Mouse (Mus musculus): ENCODE data around the gene Zbtb16.

Zbtb16 gene

GRCm38 (mm10) chr9:48671841-48672240, 164.2 kb downstream of the Zbtb16 start:
- no peaks in the 10 kb centered on the region for H3K36me3 ChIP-seq (ENCODE audit: insufficient read depth, low read length)
- peaks cover 42% of the 10 kb centered on the region for H3K27me3 ChIP-seq (ENCODE audit: insufficient read depth, low read length)
- TF ChIP-seq POU5F1 (IDR thresholded peaks at IDR 0.05; ENCODE audit: borderline replicate concordance, low read length) (no peak), NANOG (IDR thresholded peaks at IDR 0.05; ENCODE audit: borderline replicate concordance, low read length) (no peak), CTCF (conservative IDR thresholded peaks at IDR 0.05; ENCODE audit: low read length) (no peak)
- no peak overlapping the region for H3K4me3 ChIP-seq (replicated peaks; ENCODE audit: low read length)
- peaks cover 7% of the 10 kb centered on the region for H3K9me3 ChIP-seq (ENCODE audit: low read length)
- H3K4me1 ChIP-seq (replicated peaks; ENCODE audit: low read depth, low read length) = no peaks in the 10 kb centered on the region

GRCm38 (mm10) chr9:48670156-48670555, 165.9 kb downstream of the Zbtb16 start:
- peaks cover 38% of the 10 kb centered on the region for H3K27me3 ChIP-seq (ENCODE audit: insufficient read depth, low read length)
- H3K36me3 ChIP-seq (ENCODE audit: insufficient read depth, low read length) = no peaks in the 10 kb centered on the region
- no peak for TF ChIP-seq POU5F1 (IDR thresholded peaks at IDR 0.05; ENCODE audit: borderline replicate concordance, low read length)
- no peak for TF ChIP-seq NANOG (IDR thresholded peaks at IDR 0.05; ENCODE audit: borderline replicate concordance, low read length)
- TF ChIP-seq CTCF (conservative IDR thresholded peaks at IDR 0.05; ENCODE audit: low read length) = no peak
- no peak overlapping the region for H3K4me3 ChIP-seq (replicated peaks; ENCODE audit: low read length)
- peaks cover 7% of the 10 kb centered on the region for H3K9me3 ChIP-seq (ENCODE audit: low read length)
- no peaks in the 10 kb centered on the region for H3K4me1 ChIP-seq (replicated peaks; ENCODE audit: low read depth, low read length)

- TF ChIP-seq POU5F1 (IDR thresholded peaks at IDR 0.05; ENCODE audit: borderline replicate concordance, low read length) (no peak), NANOG (IDR thresholded peaks at IDR 0.05; ENCODE audit: borderline replicate concordance, low read length) (no peak), CTCF (conservative IDR thresholded peaks at IDR 0.05; ENCODE audit: low read length) (no peak)
- no peaks in the 10 kb centered on the region for H3K36me3 ChIP-seq (ENCODE audit: insufficient read depth, low read length)
- H3K27me3 ChIP-seq (ENCODE audit: insufficient read depth, low read length) = peaks cover 41% of the 10 kb centered on the region
- no peak overlapping the region for H3K4me3 ChIP-seq (replicated peaks; ENCODE audit: low read length)
- H3K4me1 ChIP-seq (replicated peaks; ENCODE audit: low read depth, low read length) = no peaks in the 10 kb centered on the region
- H3K9me3 ChIP-seq (ENCODE audit: low read length) = peaks cover 7% of the 10 kb centered on the region
These were observed 166.3 kb downstream of the Zbtb16 start for GRCm38 (mm10) chr9:48669672-48670071.

GRCm38 (mm10) chr9:48666702-48667101, 169.3 kb downstream of the Zbtb16 start:
- no peak for TF ChIP-seq NANOG (IDR thresholded peaks at IDR 0.05; ENCODE audit: borderline replicate concordance, low read length)
- no peak for TF ChIP-seq POU5F1 (IDR thresholded peaks at IDR 0.05; ENCODE audit: borderline replicate concordance, low read length)
- TF ChIP-seq CTCF (conservative IDR thresholded peaks at IDR 0.05; ENCODE audit: low read length) = no peak
- H3K4me1 ChIP-seq (replicated peaks; ENCODE audit: low read depth, low read length) = no peaks in the 10 kb centered on the region
- H3K4me3 ChIP-seq (replicated peaks; ENCODE audit: low read length) = no peak overlapping the region
- peaks cover 7% of the 10 kb centered on the region for H3K9me3 ChIP-seq (ENCODE audit: low read length)
- peaks cover 40% of the 10 kb centered on the region for H3K27me3 ChIP-seq (ENCODE audit: insufficient read depth, low read length)
- no peaks in the 10 kb centered on the region for H3K36me3 ChIP-seq (ENCODE audit: insufficient read depth, low read length)

- Histone ChIP-seq H3K36me3 (ENCODE audit: insufficient read depth, low read length) (no peaks in the 10 kb centered on the region), H3K4me1 (replicated peaks; ENCODE audit: low read depth, low read length) (no peaks in the 10 kb centered on the region), H3K9me3 (ENCODE audit: low read length) (peaks cover 1% of the 10 kb centered on the region), H3K27me3 (ENCODE audit: insufficient read depth, low read length) (peaks cover 33% of the 10 kb centered on the region), H3K4me3 (replicated peaks; ENCODE audit: low read length) (no peak overlapping the region)
- TF ChIP-seq POU5F1 (IDR thresholded peaks at IDR 0.05; ENCODE audit: borderline replicate concordance, low read length) (no peak), NANOG (IDR thresholded peaks at IDR 0.05; ENCODE audit: borderline replicate concordance, low read length) (no peak)
These were observed 173.0 kb downstream of the Zbtb16 start for GRCm38 (mm10) chr9:48663052-48663433.

GRCm38 (mm10) chr9:48662361-48663051, 173.5 kb downstream of the Zbtb16 start:
- H3K9me3 ChIP-seq (ENCODE audit: low read length) = no peaks in the 10 kb centered on the region
- no peaks in the 10 kb centered on the region for H3K4me1 ChIP-seq (replicated peaks; ENCODE audit: low read depth, low read length)
- no peak overlapping the region for H3K4me3 ChIP-seq (replicated peaks; ENCODE audit: low read length)
- no peaks in the 10 kb centered on the region for H3K36me3 ChIP-seq (ENCODE audit: insufficient read depth, low read length)
- peaks cover 36% of the 10 kb centered on the region for H3K27me3 ChIP-seq (ENCODE audit: insufficient read depth, low read length)
- TF ChIP-seq POU5F1 (IDR thresholded peaks at IDR 0.05; ENCODE audit: borderline replicate concordance, low read length) = no peak
- no peak for TF ChIP-seq CTCF (conservative IDR thresholded peaks at IDR 0.05; ENCODE audit: low read length)
- TF ChIP-seq NANOG (IDR thresholded peaks at IDR 0.05; ENCODE audit: borderline replicate concordance, low read length) = no peak

DNA sequence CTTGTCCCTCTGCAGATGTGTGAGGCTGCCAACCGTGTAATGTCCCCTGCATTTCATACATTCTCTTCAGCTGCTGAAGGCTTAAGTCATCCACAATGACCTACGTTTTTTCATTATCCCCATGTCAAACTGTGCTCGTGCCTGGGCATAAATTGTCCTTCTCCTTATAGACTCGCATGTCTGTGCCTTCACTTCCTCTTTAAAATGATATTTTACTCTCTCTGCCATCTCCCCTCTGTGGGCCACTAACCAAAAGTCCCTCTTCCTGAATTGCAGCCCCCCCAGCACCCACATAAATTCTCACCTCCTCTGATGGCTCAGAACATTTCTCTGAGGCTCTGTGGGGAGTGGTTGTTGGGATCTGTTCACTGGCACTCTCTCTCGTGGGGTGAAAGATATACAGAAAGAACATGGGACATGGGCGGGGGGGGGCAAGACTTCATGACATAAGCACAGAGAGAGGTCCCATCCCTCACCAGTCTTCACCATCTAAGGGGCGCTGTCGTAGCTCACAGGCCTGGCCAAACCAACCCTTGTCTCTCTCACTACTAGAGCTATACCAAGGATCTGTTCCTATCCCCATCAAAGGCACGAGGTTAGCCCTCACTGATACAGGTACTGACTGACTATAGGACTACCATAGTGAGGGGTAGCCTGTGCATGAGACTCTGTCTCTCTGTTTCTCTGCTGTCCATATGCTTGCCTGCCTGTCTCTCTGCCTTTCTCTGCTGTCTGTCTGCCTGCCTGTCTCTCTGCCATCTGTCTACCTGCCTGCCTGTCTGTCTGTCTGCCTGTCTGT, 174.6 kb downstream of the Zbtb16 start:
- Histone ChIP-seq H3K27me3 (ENCODE audit: insufficient read depth, low read length) (peaks cover 45% of the 10 kb centered on the region), H3K4me3 (replicated peaks; ENCODE audit: low read length) (no peak overlapping the region), H3K36me3 (ENCODE audit: insufficient read depth, low read length) (no peaks in the 10 kb centered on the region), H3K9me3 (ENCODE audit: low read length) (no peaks in the 10 kb centered on the region), H3K4me1 (replicated peaks; ENCODE audit: low read depth, low read length) (no peaks in the 10 kb centered on the region)
- TF ChIP-seq NANOG (IDR thresholded peaks at IDR 0.05; ENCODE audit: borderline replicate concordance, low read length) (no peak), POU5F1 (IDR thresholded peaks at IDR 0.05; ENCODE audit: borderline replicate concordance, low read length) (no peak), CTCF (conservative IDR thresholded peaks at IDR 0.05; ENCODE audit: low read length) (no peak)

- no peak overlapping the region for H3K4me3 ChIP-seq (replicated peaks; ENCODE audit: low read length)
- TF ChIP-seq POU5F1 (IDR thresholded peaks at IDR 0.05; ENCODE audit: borderline replicate concordance, low read length) (no peak), NANOG (IDR thresholded peaks at IDR 0.05; ENCODE audit: borderline replicate concordance, low read length) (no peak), CTCF (conservative IDR thresholded peaks at IDR 0.05; ENCODE audit: low read length) (no peak)
- H3K27me3 ChIP-seq (ENCODE audit: insufficient read depth, low read length) = peaks cover 35% of the 10 kb centered on the region
- peaks cover 15% of the 10 kb centered on the region for H3K4me1 ChIP-seq (replicated peaks; ENCODE audit: low read depth, low read length)
- H3K36me3 ChIP-seq (ENCODE audit: insufficient read depth, low read length) = no peaks in the 10 kb centered on the region
- no peaks in the 10 kb centered on the region for H3K9me3 ChIP-seq (ENCODE audit: low read length)
These were observed 180.4 kb downstream of the Zbtb16 start for GRCm38 (mm10) chr9:48655525-48656169.
